Comparison of ENCODE assay signal across 9 mouse cellular contexts in genomic region chr19:21106241-21106669, GRCm38 (mm10).
A peak's percentile ranks its signal among the peaks of the same experiment; 100 is the strongest.
DNase-seq lines count a peak whose midpoint lies in the region; ATAC-seq and TF ChIP-seq lines count a peak whose summit lies in the region.
"Had no signal": no experiment of that assay in that cellular context is flagged by ENCODE, and none has a peak within 500 bp of the region (broad histone marks: within the 10 kb centered on the region; RNA-seq: fewer than 3 reads in every experiment).

No protein-coding gene starts in this region.

- H3K9ac ChIP-seq in lung, embryonic 14.5 days: no peak overlapping the region
- H3K9ac ChIP-seq: hindbrain, embryonic 15.5 days had no signal

- H3K4me3 ChIP-seq in lung, embryonic 14.5 days (ENCODE audit: low read depth, low read length): no peak overlapping the region
- H3K4me3 ChIP-seq: hindbrain, embryonic 15.5 days had no signal

- H3K27me3 ChIP-seq in lung, embryonic 14.5 days (ENCODE audit: insufficient read depth, low read length): no peaks in the 10 kb centered on the region
- H3K27me3 ChIP-seq: hindbrain, embryonic 15.5 days had no signal

- no peaks in the 10 kb centered on the region for H3K9me3 ChIP-seq in lung, embryonic 14.5 days (ENCODE audit: low read depth, low read length)
- H3K9me3 ChIP-seq: hindbrain, embryonic 15.5 days had no signal

- H3K36me3 ChIP-seq in lung, embryonic 14.5 days (ENCODE audit: insufficient read depth): no peaks in the 10 kb centered on the region
- H3K36me3 ChIP-seq: hindbrain, embryonic 15.5 days had no signal

- intact Hi-C loops in left cerebral cortex, postnatal 4 days (cut with DNase I): no loop called here

- no peak for TF ChIP-seq CTCF in lung, embryonic 14.5 days (IDR thresholded peaks at IDR 0.05; ENCODE audit: low read depth)

- WGBS in lung, embryonic 14.5 days: 21% methylated on average over 6 of the region's 6 CpGs

- ATAC-seq in lung, embryonic 14.5 days (ENCODE audit: insufficient read depth): peak; percentile 66; the same call in 1 of the 2 replicates

- no peaks in the 10 kb centered on the region; the same call in 1 of the 2 replicates for H3K4me1 ChIP-seq in lung, embryonic 14.5 days (ENCODE audit: insufficient read depth)
- H3K4me1 ChIP-seq: hindbrain, embryonic 15.5 days had no signal

- DNase-seq in left cerebral cortex, postnatal 4 days: peak; percentile 2
- no peak for DNase-seq in left cerebral cortex, adult 18-20 months (ENCODE audit: low spot score in 2 of 2)
- DNase-seq in adrenal gland, adult 8-10 months: peak; percentile 81
- peak; percentile 6 for DNase-seq in heart, postnatal 4 days
- DNase-seq in lung, embryonic 14.5 days: peak; percentile 46
- DNase-seq in urinary bladder, postnatal 36 days (ENCODE audit: low spot score in 2 of 2): peak; percentile 38 to 60
- DNase-seq in cerebellum, postnatal 4 days (ENCODE audit: low spot score in 2 of 2): no peak
- DNase-seq in c-Kit-positive CD71-positive TER-119-positive erythroid progenitor cells, embryonic 14.5 days (ENCODE audit: low spot score): no peak

- no peak overlapping the region for H3K4me2 ChIP-seq in lung, embryonic 14.5 days
- H3K4me2 ChIP-seq: hindbrain, embryonic 15.5 days had no signal

- H3K27ac ChIP-seq in lung, embryonic 14.5 days (ENCODE audit: low read depth): no peak overlapping the region
- H3K27ac ChIP-seq: hindbrain, embryonic 15.5 days had no signal

Comparison
In these comparisons a context has a peak if more than half of its experiments do, and no peak if none do; other contexts are left out.
1. DNase-seq: peak in left cerebral cortex, postnatal 4 days (single experiment), adrenal gland, adult 8-10 months (single experiment), heart, postnatal 4 days (single experiment), lung, embryonic 14.5 days (single experiment) and urinary bladder, postnatal 36 days (2 of 2); none in left cerebral cortex, adult 18-20 months (0 of 2), cerebellum, postnatal 4 days (0 of 2) and c-Kit-positive CD71-positive TER-119-positive erythroid progenitor cells, embryonic 14.5 days (single experiment).